Mouse (Mus musculus): Measurements from ENCODE around the gene Ltb4r2.

DNA sequence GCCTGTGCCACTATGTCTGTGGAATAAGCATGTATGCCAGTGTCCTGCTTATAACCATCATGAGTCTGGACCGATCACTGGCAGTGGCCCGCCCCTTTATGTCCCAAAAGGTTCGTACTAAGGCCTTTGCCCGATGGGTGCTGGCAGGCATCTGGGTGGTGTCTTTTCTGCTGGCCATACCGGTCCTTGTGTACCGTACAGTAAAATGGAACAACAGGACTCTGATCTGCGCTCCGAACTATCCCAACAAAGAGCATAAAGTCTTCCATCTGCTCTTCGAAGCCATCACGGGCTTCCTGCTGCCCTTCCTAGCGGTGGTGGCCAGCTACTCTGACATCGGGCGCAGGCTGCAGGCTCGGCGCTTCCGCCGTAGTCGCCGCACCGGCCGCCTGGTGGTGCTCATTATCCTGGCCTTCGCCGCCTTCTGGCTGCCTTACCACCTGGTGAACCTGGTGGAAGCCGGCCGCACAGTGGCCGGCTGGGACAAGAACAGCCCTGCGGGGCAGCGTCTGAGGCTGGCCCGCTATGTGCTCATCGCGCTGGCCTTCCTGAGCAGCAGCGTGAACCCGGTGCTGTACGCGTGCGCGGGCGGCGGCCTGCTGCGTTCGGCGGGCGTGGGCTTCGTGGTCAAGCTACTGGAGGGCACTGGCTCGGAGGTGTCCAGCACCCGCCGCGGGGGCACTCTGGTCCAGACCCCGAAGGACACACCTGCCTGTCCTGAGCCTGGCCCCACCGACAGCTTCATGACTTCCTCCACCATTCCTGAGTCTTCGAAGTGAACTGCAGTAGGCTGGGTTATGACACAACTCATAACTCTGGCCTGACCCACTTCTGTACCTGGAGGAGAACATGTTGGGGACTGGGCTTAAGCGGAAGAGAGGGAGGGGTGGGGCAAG is 6.5 kb downstream of the Ltb4r2 start:
- TF ChIP-seq CTCF (IDR thresholded peaks at IDR 0.05; ENCODE audit: insufficient read depth, low read length) = 0 out of 2 replicates have a peak, but pooled peaks have one; percentile 9
- TF ChIP-seq POLR2A (IDR thresholded peaks at IDR 0.05; ENCODE audit: borderline replicate concordance, extremely low read depth, low read depth, low read length) = no peak
